Mouse (Mus musculus) spleen, postnatal 4 days (tissue): ENCODE data around the gene Kif2a.
"Not testable (repeated sequence)": the region's sequence is repeated elsewhere in the genome, so short reads cannot be mapped to it uniquely, and the experiment has no call there.

Source experiments
- DNase-seq, 2 experiments: peaks; one replicate each; pipeline ENCODE4 v3.0.0; 2022; ENCODE audit warnings: low spot score in 2 of 2

Gene Kif2a

GRCm38 (mm10) chr13:106936256-106937137 lies 85.4 kb downstream of the Kif2a start, which contains the start of gene Ipo11:
Ipo11 (minus strand) TSS chr13:106936958.
- DNase-seq: peak; percentile 89 to 95

DNA sequence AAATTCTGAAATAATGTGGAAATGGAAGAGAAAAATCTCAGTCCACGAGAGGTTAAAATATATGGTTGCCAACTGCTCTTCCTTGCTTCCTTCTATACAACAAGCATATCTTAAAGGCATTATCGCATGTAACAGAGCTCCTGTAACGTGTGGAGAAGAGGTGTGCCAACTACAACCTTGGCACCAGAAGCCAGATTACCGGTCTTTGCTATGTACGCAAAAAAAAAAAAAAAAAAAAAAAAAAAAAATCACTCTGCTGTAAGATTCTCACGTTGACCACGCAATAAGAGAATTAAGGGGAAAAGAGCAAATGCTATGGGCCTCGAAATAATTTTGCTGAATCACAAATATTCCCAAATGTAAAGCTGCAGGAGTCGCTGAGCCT lies 86.1 kb downstream of the Kif2a start:
- DNase-seq: no peak

- no peak for DNase-seq
These were observed 92.7 kb downstream of the Kif2a start for GRCm38 (mm10) chr13:106929201-106929600.

DNA sequence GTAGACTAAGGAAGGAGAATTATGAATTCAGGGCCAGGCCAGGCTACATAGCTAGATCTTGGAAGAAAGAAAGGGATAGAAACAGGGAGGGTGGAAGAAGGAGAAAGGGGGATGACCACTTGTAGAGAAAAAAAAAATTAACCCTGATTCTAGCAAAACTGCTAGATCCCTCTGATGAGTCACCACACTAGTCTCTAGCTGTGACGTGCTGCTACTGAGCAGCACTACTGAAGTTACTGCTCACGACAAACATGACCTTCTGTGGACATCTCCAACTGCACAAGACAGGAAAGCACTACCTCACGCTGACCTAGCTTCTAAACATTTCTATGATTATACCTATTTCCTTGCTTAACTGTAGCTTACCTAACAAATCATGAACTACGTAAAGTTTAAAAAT lies 93.6 kb downstream of the Kif2a start:
- no peak for DNase-seq

DNA sequence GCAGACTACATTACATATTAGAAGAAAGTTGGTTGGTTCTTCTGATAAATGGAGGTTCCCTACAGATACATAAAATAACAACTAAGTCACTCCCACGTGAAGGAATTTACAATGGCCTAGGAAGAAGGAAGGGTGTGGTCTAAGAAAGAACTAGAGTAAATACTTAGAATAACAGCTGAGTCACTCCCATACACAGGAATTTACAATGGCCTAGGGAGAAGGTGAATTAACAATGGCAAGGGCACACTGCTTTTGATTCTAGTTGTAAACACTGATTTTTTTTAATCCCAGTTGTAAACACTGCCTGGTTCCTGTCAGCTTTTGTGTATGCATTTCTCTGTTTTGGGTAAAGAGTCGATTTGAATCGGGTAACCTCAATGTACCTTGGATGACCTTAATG lies 96.0 kb downstream of the Kif2a start:
- not testable (repeated sequence) for DNase-seq

GRCm38 (mm10) chr13:106918322-106919050 lies 103.4 kb downstream of the Kif2a start:
- DNase-seq: no peak

GRCm38 (mm10) chr13:106913125-106913736 lies 108.7 kb downstream of the Kif2a start:
- no peak for DNase-seq

- DNase-seq: no peak
These were observed 111.8 kb downstream of the Kif2a start for GRCm38 (mm10) chr13:106910096-106910495.
